Mouse (Mus musculus): Measurements from ENCODE around the gene Oprm1.
"Not testable (repeated sequence)": the region's sequence is repeated elsewhere in the genome, so short reads cannot be mapped to it uniquely, and the experiment has no call there.

Oprm1 gene

GRCm38 (mm10) chr10:6758206-6758605, at the start of gene Oprm1:
Gene Oprm1 (plus strand): TSS chr10:6758506.
- no peak for ATAC-seq (ENCODE audit: low TSS enrichment)

- no peak for ATAC-seq (ENCODE audit: low TSS enrichment)
Measured at GRCm38 (mm10) chr10:6717181-6717948, 40.9 kb upstream of the Oprm1 start.

- no peak for ATAC-seq (ENCODE audit: low TSS enrichment)
Measured at GRCm38 (mm10) chr10:6723765-6724164, 34.5 kb upstream of the Oprm1 start.

GRCm38 (mm10) chr10:6728469-6728868, 29.8 kb upstream of the Oprm1 start:
- no peak for ATAC-seq (ENCODE audit: low TSS enrichment)

GRCm38 (mm10) chr10:6753375-6753774, 4.9 kb upstream of the Oprm1 start:
- ATAC-seq (ENCODE audit: low TSS enrichment): no peak

GRCm38 (mm10) chr10:6761287-6761811, 3.0 kb downstream of the Oprm1 start, which contains the start of gene Gm10945:
Gene Gm10945 (minus strand): TSS chr10:6761761.
- no peak for ATAC-seq (ENCODE audit: low TSS enrichment)

GRCm38 (mm10) chr10:6788517-6789237, 30.4 kb downstream of the Oprm1 start:
- peak; percentile 94 for ATAC-seq (ENCODE audit: low TSS enrichment)

GRCm38 (mm10) chr10:6790226-6790625, 31.9 kb downstream of the Oprm1 start:
- ATAC-seq (ENCODE audit: low TSS enrichment): peak; percentile 60; the same call in 1 of the 2 replicates

- ATAC-seq (ENCODE audit: low TSS enrichment): no peak
Measured at GRCm38 (mm10) chr10:6820626-6821025, 62.3 kb downstream of the Oprm1 start.

- ATAC-seq (ENCODE audit: low TSS enrichment): no peak
Measured at GRCm38 (mm10) chr10:6842225-6842624, 83.9 kb downstream of the Oprm1 start.

GRCm38 (mm10) chr10:6846283-6846682, 88.0 kb downstream of the Oprm1 start:
- no peak for ATAC-seq (ENCODE audit: low TSS enrichment)

GRCm38 (mm10) chr10:6848162-6848754, 90.0 kb downstream of the Oprm1 start:
- peak; percentile 81 for ATAC-seq (ENCODE audit: low TSS enrichment)

- no peak for ATAC-seq (ENCODE audit: low TSS enrichment)
Measured at GRCm38 (mm10) chr10:6848834-6849233, 90.5 kb downstream of the Oprm1 start.

GRCm38 (mm10) chr10:6855812-6856211, 97.5 kb downstream of the Oprm1 start:
- ATAC-seq (ENCODE audit: low TSS enrichment): no peak

GRCm38 (mm10) chr10:6871418-6872072, 113.2 kb downstream of the Oprm1 start:
- peak; percentile 52 for ATAC-seq (ENCODE audit: low TSS enrichment)

- no peak for ATAC-seq (ENCODE audit: low TSS enrichment)
Measured at GRCm38 (mm10) chr10:6873917-6874316, 115.6 kb downstream of the Oprm1 start.

- no peak for ATAC-seq (ENCODE audit: low TSS enrichment)
Measured at GRCm38 (mm10) chr10:6878276-6878881, 120.1 kb downstream of the Oprm1 start.

GRCm38 (mm10) chr10:6882041-6882440, 123.7 kb downstream of the Oprm1 start:
- ATAC-seq (ENCODE audit: low TSS enrichment): not testable (repeated sequence)

GRCm38 (mm10) chr10:6885460-6885859, 127.2 kb downstream of the Oprm1 start:
- 0 out of 2 replicates have a peak, but pooled peaks have one; percentile 32 for ATAC-seq (ENCODE audit: low TSS enrichment)

- no peak for ATAC-seq (ENCODE audit: low TSS enrichment)
Measured at GRCm38 (mm10) chr10:6889640-6890245, 131.4 kb downstream of the Oprm1 start.
